Mouse (Mus musculus): Measurements from ENCODE around the gene Pla2g2c. TPM values are rescaled to one million over a fixed set of nuclear protein-coding genes. Genes with fewer than 3 reads are reported as not detected.

The Pla2g2c gene
- not detected in 2 replicates for polyA plus RNA-seq (2012; ENCODE audit: insufficient read depth, insufficient read length, missing spikeins)

GRCm38 (mm10) chr4:138724354-138725126 lies at the start of gene Pla2g2c:
Pla2g2c (plus strand) TSS chr4:138724792.
- H3K27ac ChIP-seq (replicated peaks; ENCODE audit: low read depth, low read length) = no peak within 1 kb of the TSS
- H3K4me3 ChIP-seq (ENCODE audit: insufficient read depth, low read depth, low read length) = no peak within 1 kb of the TSS; the same call in 1 of the 2 replicates
- H3K4me1 ChIP-seq (ENCODE audit: control insufficient read depth, insufficient read depth, insufficient read length, low read length) = peaks cover 14% of the 10 kb centered on the region

GRCm38 (mm10) chr4:138676480-138676879 lies 48.1 kb upstream of the Pla2g2c start:
- H3K4me3 ChIP-seq (ENCODE audit: insufficient read depth, low read depth, low read length) = no peak overlapping the region
- H3K4me1 ChIP-seq (ENCODE audit: control insufficient read depth, insufficient read depth, insufficient read length, low read length) = no peaks in the 10 kb centered on the region
- H3K27ac ChIP-seq (replicated peaks; ENCODE audit: low read depth, low read length) = no peak overlapping the region

GRCm38 (mm10) chr4:138677579-138677978 lies 47.0 kb upstream of the Pla2g2c start:
- H3K4me3 ChIP-seq (ENCODE audit: insufficient read depth, low read depth, low read length) = no peak overlapping the region
- H3K27ac ChIP-seq (replicated peaks; ENCODE audit: low read depth, low read length) = no peak overlapping the region
- H3K4me1 ChIP-seq (ENCODE audit: control insufficient read depth, insufficient read depth, insufficient read length, low read length) = no peaks in the 10 kb centered on the region

GRCm38 (mm10) chr4:138680124-138680523 lies 44.5 kb upstream of the Pla2g2c start:
- Histone ChIP-seq H3K27ac (replicated peaks; ENCODE audit: low read depth, low read length) (no peak overlapping the region), H3K4me3 (ENCODE audit: insufficient read depth, low read depth, low read length) (no peak overlapping the region), H3K4me1 (ENCODE audit: control insufficient read depth, insufficient read depth, insufficient read length, low read length) (no peaks in the 10 kb centered on the region)

DNA sequence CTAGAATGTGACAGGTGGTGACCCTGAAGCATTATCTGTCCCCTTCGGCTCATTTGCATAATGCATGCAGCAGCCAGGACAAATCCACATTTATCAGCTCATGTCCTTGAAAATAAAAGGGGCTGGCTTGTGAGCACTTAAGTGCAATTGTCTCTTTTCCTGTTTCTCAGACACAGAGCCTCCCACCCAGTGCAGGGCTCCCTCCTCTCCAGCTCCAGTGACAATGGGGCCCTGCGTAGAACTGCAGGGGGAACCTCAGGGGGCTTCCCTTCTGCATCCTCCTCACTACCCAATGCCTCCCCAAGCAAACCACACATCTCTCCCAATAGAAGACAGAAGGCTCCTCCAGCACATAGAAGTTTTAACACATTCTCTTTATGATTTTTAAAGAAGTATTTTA lies 41.8 kb upstream of the Pla2g2c start:
- Histone ChIP-seq H3K4me1 (ENCODE audit: control insufficient read depth, insufficient read depth, insufficient read length, low read length) (no peaks in the 10 kb centered on the region), H3K27ac (replicated peaks; ENCODE audit: low read depth, low read length) (no peak overlapping the region), H3K4me3 (ENCODE audit: insufficient read depth, low read depth, low read length) (no peak overlapping the region)

GRCm38 (mm10) chr4:138685813-138686212 lies 38.8 kb upstream of the Pla2g2c start:
- Histone ChIP-seq H3K4me3 (ENCODE audit: insufficient read depth, low read depth, low read length) (no peak overlapping the region), H3K27ac (replicated peaks; ENCODE audit: low read depth, low read length) (no peak overlapping the region), H3K4me1 (ENCODE audit: control insufficient read depth, insufficient read depth, insufficient read length, low read length) (no peaks in the 10 kb centered on the region)

DNA sequence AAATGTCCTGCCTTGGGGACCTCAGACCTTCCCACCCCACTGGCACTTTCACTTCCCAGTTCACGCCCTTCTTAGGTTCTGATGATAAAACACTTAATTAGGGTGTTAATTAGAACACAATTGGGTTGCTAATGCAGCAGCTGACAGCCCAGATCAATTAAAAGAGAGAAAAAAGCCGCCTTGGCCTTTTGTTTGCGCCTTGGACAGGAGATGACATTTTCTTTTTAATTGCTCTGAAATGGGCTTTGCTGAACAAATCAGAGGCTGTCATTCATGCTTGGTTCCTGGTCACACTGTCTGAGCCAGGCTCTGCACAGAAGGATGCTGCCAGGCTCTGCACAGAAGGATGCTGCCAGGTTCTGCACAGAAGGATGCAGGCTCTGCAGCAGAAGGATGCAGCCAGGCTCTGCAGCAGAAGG lies 35.5 kb upstream of the Pla2g2c start:
- no peak overlapping the region for H3K4me3 ChIP-seq (ENCODE audit: insufficient read depth, low read depth, low read length)
- H3K27ac ChIP-seq (replicated peaks; ENCODE audit: low read depth, low read length) = no peak overlapping the region
- no peaks in the 10 kb centered on the region for H3K4me1 ChIP-seq (ENCODE audit: control insufficient read depth, insufficient read depth, insufficient read length, low read length)

DNA sequence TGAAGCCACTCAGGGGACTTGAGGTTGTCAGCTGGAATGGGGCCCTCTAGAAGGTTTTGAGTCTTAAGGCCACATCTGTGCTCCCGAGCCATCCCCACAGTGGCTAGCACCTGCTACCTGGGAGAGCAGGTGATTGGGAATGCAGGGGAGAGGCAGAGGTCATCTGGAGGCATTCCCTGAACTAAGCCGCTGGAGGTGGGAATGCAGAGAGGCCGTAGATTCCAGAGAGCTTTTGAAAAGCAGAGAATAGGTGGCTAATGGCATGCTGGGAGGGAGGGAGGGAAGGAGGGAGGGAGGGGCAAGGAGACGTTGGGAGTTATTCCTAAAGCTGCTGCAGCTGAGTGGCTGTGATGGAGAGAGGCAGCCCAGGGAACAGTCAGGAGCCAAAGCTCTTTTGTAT lies 34.0 kb upstream of the Pla2g2c start:
- H3K4me1 ChIP-seq (ENCODE audit: control insufficient read depth, insufficient read depth, insufficient read length, low read length) = no peaks in the 10 kb centered on the region
- H3K4me3 ChIP-seq (ENCODE audit: insufficient read depth, low read depth, low read length) = no peak overlapping the region
- H3K27ac ChIP-seq (replicated peaks; ENCODE audit: low read depth, low read length) = no peak overlapping the region

DNA sequence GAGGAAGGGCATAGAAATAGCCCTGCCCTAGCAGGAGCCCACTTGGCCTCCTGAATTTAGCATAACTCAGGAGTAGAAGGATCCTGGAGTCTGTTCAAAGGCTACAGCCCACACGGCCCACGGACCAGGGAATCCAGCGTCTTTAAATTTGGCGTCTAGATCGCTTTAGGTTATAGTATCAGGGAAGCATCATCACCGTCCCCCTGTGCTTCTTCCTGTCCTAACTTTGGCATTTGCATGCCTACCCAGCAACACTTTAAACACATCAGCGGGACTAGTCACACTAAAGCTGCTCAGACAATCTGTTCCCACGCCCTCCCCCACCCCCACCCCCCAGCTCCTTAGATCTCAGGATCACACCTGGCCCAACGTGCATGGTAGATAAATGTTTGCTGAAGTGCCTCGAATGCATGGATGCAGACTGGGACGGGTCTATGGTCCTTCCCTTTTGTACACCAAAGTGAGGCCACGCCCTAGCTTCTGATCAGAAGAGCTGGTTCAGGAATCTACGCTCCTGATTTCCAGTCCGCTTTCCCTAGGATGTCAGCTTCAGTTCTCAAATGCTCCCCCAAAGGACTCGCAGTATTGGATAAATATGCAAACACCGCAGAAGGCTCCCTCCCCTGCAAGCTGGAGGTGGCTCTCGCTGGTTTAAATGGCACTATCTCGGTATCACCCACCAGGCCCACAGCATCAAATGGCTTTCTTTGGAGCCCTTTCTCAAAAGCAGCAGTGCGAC lies 33.0 kb upstream of the Pla2g2c start:
- H3K4me1 ChIP-seq (ENCODE audit: control insufficient read depth, insufficient read depth, insufficient read length, low read length) = no peaks in the 10 kb centered on the region
- H3K27ac ChIP-seq (replicated peaks; ENCODE audit: low read depth, low read length) = no peak overlapping the region
- H3K4me3 ChIP-seq (ENCODE audit: insufficient read depth, low read depth, low read length) = no peak overlapping the region

- H3K27ac ChIP-seq (replicated peaks; ENCODE audit: low read depth, low read length) = no peak overlapping the region
- H3K4me3 ChIP-seq (ENCODE audit: insufficient read depth, low read depth, low read length) = no peak overlapping the region
- H3K4me1 ChIP-seq (ENCODE audit: control insufficient read depth, insufficient read depth, insufficient read length, low read length) = no peaks in the 10 kb centered on the region
These were observed 31.4 kb upstream of the Pla2g2c start for GRCm38 (mm10) chr4:138693043-138693692.

DNA sequence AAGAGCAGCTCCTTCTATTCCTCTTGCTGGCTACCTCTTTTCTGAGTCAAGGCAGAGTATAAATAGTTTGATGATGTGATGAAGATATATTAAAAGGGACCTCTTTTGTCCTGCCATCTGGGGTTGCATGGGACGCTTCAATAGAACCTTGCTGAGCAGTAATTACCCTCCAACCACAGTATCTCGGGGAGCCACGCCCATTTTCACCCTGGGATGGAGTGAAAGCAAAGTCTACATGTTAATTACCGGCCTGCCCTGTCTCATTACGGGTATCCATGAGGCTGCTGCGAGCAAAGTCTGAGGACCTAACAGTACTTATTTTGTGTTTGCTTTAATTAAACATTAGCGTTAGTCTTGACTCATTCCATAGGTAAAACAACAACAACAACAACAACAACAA lies 27.9 kb upstream of the Pla2g2c start:
- H3K27ac ChIP-seq (replicated peaks; ENCODE audit: low read depth, low read length) = no peak overlapping the region
- no peaks in the 10 kb centered on the region for H3K4me1 ChIP-seq (ENCODE audit: control insufficient read depth, insufficient read depth, insufficient read length, low read length)
- H3K4me3 ChIP-seq (ENCODE audit: insufficient read depth, low read depth, low read length) = no peak overlapping the region

DNA sequence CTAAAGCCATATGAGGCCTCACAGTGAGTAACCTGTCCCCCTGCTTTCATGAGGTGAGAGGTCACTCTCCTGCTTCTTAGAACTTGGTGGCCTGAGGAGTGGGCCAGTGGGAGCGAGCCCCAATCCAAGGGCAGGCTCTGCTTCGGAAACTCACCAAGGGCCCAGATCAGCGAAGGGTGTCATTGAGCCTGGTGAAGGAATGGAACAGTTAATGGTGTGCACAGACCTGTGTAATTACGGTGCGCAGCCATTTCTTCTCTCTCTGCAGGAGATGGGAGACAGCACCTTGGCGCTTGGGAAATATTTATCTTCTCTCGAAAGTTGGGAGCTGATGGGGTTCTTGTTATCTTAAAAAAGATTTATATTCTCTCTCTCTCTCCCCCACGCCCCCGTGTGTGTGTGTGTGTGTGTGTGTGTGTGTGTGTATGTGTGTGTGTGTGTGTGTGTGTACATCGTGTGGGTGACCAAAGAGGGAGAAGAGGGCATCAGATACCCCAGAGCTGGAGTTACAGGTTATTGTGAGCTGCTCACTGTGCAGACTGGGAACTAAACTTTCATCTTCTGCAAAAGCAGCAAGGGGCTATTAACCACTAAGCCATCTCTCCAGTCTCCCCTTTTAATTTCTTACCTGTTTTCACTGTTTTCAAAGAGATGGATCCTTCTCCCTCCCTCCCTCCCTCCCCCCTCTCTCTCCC lies 27.3 kb upstream of the Pla2g2c start:
- Histone ChIP-seq H3K4me3 (ENCODE audit: insufficient read depth, low read depth, low read length) (no peak overlapping the region), H3K27ac (replicated peaks; ENCODE audit: low read depth, low read length) (no peak overlapping the region), H3K4me1 (ENCODE audit: control insufficient read depth, insufficient read depth, insufficient read length, low read length) (no peaks in the 10 kb centered on the region)

DNA sequence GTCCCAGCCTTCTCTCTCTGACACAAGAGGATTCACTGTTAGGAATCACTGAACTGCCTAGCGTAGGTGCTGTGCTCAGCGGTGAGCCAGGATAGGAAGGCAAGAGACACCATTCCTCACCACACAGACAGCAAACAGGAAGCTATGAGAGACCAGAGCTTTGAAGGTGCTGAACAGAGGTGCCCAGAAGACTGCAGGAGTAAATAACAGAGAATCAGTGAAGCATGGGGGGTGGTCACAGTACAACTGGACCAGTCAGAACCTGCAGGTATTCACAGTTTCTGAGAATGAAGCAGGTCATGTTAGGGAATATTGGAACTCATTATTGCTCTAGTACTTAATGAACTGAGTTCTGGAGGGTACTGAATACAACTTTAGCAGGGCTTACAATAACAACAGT lies 26.3 kb upstream of the Pla2g2c start:
- no peak overlapping the region for H3K4me3 ChIP-seq (ENCODE audit: insufficient read depth, low read depth, low read length)
- no peaks in the 10 kb centered on the region for H3K4me1 ChIP-seq (ENCODE audit: control insufficient read depth, insufficient read depth, insufficient read length, low read length)
- H3K27ac ChIP-seq (replicated peaks; ENCODE audit: low read depth, low read length) = no peak overlapping the region

DNA sequence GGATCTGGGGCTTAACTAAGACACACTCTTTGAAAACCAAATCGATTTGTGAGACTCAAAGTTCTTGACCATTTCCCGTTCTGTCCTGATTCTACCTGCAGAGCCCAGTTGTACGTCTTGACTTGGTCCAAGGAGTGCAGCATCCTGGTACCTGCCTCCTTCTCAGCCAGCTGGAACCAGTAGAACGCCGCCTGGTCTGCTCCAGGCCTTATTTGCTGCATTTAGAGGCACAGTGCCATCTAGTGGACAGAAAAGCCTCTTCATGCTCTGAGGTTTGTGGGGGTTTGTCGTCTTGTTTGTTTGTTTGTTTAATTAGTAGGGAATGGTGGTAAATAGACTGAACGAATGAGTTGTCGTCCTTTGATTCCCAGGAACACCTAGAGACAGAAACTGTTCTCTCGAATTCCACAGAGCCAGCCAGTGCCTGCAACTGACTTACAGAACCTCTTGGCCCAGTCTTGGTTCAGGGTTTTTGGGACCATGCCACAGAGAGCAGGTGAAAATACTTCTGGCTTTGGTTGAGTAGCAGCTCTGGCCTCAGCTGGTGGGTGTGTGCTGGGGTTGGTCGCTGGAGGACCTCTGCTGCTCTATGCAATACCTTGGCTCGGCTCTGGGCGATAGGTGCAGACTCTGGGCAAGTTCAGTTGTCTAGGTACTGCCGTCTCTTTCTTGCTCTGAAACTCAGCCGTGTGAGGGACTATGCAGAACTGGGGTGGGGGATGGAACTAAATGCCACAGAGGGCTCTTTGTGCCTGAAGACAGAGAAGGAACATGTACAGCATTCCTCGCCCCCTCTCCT lies 24.2 kb upstream of the Pla2g2c start:
- Histone ChIP-seq H3K4me1 (ENCODE audit: control insufficient read depth, insufficient read depth, insufficient read length, low read length) (no peaks in the 10 kb centered on the region), H3K4me3 (ENCODE audit: insufficient read depth, low read depth, low read length) (no peak overlapping the region), H3K27ac (replicated peaks; ENCODE audit: low read depth, low read length) (no peak overlapping the region)

All from brown adipose tissue, adult 24 weeks (tissue).